Mouse (Mus musculus): ENCODE results near the gene Rnaseh2a. TPM values are rescaled to one million over a fixed set of nuclear protein-coding genes. Genes with fewer than 3 reads are reported as not detected.

Gene Rnaseh2a
- total RNA-seq, 2 experiments from 2014 or later: 41.1 to 42.1 TPM

DNA sequence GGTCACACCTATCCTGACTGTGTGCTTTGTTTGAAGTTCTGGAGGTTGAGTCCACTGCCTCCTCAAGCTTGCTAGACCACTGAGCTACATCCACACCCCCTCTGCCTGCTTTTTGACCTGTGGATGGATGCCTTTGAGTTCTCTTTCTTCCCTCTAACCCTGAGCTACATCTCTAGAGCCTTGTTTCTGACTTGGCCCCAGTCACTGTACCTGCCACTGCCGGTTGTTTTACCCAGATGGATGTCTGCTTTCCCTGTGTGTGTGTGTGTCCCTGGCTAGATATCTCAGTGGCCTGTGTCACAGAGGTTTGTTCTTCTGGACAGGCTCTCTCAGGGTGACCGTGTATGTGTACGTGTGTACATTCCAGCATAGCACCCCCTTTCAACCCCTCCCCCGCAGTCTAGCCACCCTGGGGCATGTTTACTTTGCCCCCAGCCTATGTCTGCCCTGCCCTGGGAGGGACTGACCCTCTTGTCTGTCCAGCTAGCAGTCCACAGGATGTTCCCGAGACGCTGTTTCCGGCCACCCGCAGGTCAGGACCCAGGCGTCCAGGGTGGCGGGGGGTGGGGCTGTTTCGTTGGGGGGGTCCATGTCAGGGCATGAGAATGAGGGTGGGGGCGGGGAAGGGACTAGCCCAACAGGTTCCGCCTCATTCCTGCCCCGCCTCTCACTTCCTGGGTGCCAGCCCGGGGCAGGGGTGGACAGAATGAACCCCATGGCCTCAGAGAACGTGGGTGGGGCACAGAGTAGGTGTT is 14.9 kb upstream of the Rnaseh2a start:
- intact Hi-C loops (cut with DNase I): no loop called here
- no peak for DNase-seq

DNA sequence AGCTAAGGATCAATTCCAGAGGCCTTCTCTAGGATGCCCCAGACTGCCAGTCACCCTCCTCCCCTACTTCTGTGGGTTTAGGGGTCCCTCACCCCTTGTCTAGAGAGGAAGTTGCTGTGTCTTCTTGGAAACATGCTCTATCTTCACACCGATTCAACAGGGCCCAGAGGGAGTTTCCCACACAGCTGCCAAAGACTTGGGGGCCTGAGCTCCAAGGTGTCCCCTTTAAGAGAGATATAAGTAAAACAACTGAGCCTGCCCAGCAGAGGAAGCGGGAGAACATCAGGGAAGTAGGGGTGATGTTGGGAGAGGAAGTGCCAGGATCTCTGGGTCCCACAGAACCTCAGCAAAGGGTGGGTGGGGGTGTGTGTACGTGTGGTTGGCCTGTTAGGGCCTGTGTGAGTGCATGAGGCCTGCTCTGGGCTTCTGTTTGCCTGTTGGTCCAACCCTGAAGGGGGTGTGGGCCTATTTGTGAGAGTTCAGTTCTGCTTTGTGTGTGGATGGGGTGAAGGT is 13.0 kb upstream of the Rnaseh2a start:
- intact Hi-C loops (cut with DNase I): no loop called here
- DNase-seq: no peak

DNA sequence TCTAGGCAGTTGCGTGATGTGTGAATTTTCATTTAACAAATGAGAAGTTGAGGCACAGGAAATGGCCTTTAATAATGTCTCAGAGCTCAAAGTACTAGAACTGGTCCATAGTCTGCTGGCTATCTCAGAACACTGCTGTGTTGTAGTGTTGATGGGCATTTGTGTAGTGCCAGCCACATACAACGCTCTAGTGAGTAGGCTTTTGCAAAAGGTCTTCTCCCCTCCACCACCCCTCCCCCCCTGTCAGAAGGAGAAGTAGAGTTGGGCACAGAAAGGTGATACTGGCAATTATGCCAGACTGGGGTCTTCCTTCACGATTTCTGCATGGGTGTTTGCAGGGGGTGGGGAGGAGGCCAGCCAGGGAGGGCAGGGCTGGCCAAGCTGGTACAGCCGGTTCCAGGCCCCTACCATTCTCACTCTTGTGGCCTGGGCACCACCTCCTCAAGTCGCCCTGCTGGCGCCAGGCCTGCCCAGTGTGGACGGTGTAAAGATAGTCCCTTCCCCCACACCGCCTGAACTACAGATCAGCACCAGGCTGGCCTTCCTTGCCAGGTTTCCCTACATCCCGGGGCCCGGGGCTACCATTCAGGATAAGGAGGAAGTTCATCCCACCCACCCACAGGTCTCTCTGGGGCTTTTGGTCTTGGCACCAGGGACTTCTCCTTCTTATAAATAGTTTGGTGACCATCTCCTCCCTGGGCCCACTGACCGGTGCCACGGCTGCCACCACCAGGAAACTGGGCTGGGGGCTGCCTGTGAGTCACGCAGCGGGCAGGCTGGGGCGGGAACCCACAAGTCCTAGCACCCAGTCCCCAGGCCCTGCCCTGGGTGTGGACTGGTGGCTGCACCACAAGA is 12.3 kb upstream of the Rnaseh2a start:
- no peak for DNase-seq

DNA sequence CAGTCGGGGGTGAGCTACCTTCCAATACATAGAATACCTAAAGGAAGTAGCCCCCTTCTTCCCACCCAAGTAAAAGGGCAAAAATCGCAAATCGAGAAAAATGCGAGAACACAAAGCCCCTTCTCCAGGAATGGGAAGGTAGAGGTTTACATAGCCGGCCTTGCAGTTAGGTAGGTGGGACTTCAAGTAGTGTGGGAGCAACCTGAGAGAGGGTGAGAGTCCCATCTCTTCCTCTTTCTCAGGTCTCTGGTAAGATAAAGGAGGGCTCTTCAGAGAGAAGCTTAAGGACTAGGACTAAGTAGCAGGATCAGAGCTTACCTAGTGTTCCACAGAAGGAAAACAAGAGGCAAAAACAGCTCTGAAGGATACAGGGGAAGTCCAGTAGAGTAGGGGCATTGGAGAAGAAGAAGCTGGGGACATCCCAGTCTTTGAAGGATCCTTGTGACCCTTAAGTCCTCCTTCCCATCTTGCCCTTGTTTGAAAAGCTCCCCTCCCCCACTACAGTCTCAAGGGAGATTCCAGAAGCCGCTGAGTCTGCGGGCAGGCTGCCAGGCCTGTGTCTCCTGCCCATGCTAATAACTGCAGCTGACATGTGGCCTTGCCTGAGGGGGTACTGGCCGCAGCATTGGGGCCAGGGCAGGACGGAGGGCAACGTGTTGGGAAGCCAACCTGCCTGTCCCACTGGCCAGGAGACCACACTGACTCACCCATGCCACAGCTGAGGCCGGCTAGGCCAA is 11.2 kb upstream of the Rnaseh2a start:
- DNase-seq: peak; percentile 83
- intact Hi-C loops (cut with DNase I): no loop called here

More for the DNA sequence above, 12.3 kb upstream of the Rnaseh2a start:
- intact Hi-C loops (cut with DNase I): no loop called here

DNA sequence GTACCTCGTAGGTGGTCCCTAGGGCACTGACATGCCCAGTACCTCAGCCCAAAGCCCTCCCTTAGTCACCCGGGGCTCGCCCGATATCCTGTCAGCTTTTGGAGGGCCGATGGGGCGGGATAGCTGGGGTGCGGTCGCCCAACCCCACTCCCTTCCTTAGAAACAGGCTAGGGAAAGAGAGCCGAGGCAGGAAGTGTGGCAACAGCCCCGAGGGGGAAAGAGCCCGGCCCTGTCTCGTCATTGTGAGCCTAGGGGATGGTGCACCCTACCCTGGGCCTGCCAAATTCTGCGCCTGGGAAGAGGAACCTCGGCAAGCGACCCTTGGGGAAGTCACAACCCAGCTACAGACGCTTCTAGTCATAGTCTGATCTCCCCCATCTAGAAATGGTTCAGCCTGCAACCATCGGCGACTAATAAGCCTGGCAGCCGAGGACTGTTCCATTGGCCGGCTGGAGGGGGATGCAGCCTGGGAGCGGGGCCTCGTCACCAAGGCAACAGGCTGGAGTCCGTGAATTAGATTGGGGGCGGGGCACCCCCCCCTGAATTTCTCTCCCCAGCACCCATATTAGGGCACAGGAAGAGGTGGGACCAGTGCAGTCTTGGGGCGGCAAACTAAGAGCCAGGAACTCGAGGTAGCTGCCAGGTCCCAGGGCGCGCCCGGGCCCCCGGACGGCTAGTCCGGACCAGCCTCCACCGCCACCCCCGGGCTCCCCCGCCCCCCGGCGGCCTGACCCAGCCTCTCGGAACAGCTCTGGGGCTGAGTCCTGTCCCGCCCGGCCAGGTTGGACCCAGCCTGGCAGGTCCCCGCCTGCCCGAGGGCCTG is 10.2 kb upstream of the Rnaseh2a start:
- DNase-seq: peak; percentile 88
- intact Hi-C loops (cut with DNase I): no loop called here

DNA sequence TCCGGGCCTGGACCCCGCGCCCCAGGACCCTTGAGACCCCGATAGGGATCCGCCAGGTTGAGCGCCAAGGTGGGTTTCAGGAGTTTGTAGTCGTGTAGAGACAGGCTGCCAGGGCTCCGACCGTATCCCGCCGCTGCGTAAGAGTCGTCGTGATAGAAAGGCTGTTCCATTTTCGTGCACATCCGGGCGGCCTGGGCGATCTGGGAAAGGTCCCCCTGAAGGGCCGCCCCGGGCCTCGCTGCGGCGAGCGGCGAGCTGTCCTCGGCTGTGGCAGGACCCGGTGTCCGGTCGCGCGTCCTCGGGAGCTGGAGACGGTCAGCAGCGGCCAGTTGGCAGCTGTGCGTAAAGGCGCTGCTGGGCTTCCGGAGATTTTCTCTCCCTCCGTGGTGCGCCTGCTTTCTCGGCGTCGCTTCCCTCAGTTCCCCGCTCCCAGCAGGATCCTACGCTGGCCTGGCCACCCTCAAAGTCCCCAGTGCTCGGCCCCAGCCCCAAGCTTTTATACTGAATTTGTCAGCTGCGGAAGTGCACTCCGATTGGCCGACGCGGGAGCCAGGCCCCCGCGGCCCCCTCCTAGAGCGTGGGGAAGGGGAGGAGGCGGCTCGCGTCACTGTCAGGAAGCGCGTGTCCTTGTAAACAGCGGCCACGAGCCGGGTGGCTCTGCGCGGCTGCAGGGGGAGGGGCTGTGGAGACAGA is 8.8 kb upstream of the Rnaseh2a start, which contains the start of gene Junb:
Junb (minus strand) TSS at position 471 of the 693 bp plus-strand sequence.
- intact Hi-C loops (cut with DNase I): no loop called here

DNA sequence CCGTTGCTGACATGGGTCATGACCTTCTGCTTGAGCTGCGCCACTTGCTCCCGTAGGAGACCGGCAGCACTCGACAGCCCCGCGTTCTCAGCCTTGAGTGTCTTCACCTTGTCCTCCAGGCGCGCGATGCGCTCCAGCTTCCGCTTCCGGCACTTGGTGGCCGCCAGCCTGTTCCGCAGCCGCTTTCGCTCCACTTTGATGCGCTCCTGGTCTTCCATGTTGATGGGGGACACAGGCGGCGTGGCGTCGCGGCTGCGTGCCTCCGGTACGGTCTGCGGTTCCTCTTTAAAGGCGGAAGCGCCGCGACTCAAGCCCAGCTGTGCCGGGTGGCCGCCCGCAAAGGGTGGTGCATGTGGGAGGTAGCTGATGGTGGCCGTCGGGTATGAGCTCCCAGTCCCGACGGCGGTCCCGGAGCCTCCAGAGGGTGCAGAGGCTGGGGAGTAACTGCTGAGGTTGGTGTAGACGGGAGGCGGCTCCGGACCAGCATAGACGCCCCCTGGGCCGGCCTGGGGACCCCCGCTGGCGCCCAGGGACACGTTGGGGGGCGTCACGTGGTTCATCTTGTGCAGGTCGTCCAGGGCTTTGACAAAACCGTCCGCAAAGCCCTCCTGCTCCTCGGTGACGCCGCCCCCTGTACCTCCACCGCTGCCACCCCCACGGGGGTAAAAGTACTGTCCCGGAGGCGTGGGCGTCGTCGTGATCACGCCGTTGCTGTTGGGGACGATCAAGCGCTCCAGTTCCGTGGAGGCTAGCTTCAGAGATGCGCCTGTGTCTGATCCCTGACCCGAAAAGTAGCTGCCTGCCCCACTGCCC is 8.1 kb upstream of the Rnaseh2a start:
- DNase-seq: peak; percentile 46
- intact Hi-C loops (cut with DNase I): no loop called here

More for the DNA sequence above, 8.8 kb upstream of the Rnaseh2a start, which contains the start of gene Junb:
- peak; percentile 78 for DNase-seq

DNA sequence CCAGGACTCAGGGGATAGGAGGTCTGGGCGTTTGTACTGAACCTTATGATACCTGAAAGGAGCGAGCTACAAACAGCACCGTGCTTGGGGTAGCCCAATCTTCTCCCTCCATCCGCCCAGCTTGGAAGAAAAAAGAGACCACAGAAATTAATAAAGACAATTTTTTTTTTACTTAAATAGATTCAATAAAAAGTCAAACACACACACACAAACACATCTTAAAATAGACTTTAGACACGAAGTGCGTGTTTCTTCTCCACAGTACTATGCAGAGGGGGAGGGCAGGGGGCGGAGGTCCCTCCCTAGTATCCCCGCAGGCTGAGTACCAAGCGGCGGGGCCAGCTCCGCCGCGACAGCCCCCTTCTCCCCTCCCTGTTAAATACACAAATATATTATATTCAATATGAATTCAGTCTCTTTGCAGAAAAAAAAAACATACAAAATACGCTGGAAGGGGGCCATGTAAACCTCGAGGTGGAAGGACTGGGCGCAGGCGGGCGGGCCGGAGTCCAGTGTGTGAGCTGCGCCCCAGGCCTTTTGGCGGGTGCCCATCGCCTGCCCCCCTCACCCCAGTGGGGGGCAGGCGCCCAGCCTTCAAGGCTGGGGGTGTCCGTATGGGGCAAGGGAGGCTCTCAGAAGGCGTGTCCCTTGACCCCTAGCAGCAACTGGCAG is 7.3 kb upstream of the Rnaseh2a start:
- DNase-seq: no peak
- intact Hi-C loops (cut with DNase I): no loop called here

DNA sequence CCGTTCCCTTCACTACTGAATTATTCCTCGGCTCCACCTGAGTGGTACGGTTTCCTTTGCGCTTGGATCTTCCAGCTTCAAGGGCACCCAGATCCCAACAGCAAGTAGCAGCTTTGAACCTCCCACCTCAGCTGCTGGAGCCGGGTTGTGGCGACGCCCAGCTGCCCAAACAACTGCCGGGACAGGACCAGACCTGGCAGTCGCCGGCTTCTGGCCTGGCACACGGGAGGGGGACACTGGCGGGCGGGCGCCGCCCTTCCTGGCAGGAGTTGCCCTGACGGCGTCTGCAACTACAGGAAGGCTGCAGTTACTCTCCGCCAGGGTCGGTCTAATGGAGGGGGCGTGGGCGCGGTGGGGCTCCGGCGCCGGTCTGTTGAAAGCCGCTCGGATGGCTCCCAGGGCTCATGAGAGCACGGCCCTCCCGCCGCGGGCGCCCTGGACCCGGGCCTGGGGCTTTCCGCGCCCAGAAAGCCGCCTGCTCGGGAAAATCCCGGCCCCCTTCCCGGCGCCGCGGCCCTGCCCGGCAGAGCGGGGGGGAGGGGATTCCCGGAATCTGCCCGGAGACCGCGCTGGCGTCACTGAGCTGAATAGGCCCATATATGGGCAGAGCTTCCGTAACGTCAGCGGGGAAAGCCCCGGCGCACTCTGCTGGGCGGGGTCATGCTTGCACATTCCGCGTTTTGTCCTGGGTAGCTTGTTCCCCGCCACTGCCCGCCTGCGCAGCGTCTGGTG is 6.6 kb upstream of the Rnaseh2a start:
- peak; percentile 92 for DNase-seq
- intact Hi-C loops (cut with DNase I): no loop called here

DNA sequence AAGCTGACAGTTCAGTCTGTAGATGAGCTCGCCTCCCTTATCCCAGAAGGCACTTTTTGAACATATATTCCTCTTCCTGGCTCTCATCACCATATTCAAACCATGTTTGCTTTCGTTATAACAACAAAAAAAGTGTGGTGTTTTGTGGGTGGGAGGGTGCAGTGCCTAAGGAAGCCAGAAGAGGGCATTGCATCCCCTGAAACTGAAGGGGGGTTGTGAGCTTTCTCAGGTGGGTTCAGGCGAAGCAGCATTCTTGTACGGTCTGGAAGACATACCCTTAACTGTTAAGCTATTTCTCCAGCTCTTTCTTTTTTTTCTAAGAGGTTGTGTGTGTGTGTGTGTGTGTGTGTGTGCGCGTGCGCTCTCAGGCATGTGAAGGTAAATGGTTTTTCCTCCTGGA is 5.9 kb upstream of the Rnaseh2a start:
- intact Hi-C loops (cut with DNase I): no loop called here
- DNase-seq: peak; percentile 64

DNA sequence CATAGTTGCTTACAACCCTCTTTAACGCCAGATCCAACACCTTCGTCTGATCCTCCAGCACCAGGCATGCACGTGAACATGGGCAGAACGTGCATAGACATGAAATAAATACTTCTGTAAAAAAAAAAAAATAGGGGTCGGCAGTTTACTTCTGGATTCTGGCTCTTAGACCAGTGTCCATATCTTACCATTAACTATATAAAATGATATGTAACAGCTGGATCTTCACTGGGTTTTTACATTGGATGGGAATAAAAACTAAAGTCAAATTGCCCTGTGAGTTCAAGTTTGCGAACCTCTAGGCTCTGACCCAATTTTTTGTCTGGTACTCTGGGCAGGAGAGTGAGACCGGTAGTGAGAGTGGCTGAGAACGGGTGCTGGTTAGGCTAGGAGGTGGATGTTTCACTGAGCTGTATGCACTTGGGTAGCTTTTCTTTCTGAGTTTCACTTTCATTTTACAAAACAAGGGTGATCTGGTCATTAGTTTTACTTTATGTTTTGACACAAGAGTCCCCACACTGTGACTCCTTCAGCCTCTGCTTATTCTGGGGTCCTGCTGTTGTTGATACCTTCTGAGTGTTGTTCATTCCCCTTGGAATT is 5.1 kb upstream of the Rnaseh2a start:
- intact Hi-C loops (cut with DNase I): no loop called here
- DNase-seq: no peak

DNA sequence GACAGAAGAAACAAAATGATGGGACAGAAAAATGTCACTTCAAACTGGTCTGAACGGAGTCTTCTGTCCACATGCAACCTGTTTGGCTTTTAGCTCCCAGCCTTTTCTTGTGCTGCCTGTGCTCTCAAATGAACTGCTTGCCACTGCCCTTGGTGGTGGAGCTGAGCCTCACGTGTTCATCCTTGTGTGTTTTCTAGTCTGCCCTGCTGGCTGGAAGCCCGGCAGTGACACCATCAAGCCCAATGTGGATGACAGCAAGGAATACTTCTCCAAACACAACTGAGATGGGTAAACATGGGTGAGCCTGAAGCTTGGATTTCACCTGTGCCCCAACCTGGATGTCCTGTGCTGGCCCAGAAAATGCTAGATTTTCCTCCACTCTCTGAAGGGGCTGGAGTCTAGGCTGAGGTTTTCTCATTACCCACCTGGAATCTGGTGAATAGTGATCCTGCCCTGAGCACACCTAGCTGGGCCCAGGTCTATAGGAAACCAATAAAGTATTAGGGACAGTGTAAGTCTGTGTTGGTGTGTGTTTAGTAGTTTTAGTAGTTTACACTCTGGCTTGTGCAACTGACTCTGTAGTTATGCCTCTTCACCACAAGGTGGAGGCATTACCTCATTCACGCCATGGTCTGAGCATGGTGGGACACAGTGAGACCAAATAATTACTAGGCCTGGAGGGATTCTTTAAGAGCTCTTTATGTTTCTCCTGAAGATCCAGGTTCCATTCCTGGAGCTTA is 4.4 kb upstream of the Rnaseh2a start:
- DNase-seq: peak; percentile 36
- intact Hi-C loops (cut with DNase I): no loop called here

DNA sequence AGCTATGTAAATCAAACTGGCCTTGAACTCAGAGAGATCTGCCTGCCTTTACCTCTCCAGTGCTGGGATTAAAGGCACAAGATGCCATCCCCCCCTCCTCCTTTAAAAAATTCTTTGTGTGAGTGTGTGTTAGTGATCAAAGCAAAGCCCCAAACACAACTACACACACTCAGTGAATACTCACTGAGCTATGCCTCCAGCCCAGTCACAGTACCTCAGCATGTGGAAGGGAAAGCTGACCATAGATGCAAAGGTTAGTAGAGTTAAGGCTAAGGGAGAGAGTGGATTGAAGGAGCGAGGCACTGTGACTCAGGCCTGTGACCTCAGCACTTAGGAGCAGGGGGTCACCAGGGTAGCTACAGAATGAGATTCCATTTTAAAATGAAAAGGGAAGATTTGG is 3.5 kb upstream of the Rnaseh2a start:
- no peak for DNase-seq
- intact Hi-C loops (cut with DNase I): no loop called here

DNA sequence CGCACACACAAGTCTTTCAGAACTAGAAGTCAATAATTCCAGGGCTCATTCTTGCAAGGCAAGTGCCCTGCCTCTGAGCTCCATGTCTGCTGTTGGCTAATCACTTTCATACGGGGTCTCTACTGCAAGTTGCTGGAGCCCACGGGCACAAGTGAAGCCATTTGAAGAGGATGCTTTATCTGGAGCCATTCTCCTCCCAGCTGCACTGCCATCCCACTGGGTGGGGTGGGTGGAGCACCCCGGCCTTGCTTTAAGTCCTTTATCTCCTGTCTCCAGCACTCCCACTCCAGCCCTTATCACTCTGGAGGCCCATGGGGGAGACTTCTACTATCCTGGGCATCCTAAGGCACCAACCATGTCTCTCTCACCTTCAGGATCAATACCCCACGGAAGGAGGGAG is 1.3 kb upstream of the Rnaseh2a start:
- no peak for DNase-seq
- intact Hi-C loops (cut with DNase I): no loop called here

DNA sequence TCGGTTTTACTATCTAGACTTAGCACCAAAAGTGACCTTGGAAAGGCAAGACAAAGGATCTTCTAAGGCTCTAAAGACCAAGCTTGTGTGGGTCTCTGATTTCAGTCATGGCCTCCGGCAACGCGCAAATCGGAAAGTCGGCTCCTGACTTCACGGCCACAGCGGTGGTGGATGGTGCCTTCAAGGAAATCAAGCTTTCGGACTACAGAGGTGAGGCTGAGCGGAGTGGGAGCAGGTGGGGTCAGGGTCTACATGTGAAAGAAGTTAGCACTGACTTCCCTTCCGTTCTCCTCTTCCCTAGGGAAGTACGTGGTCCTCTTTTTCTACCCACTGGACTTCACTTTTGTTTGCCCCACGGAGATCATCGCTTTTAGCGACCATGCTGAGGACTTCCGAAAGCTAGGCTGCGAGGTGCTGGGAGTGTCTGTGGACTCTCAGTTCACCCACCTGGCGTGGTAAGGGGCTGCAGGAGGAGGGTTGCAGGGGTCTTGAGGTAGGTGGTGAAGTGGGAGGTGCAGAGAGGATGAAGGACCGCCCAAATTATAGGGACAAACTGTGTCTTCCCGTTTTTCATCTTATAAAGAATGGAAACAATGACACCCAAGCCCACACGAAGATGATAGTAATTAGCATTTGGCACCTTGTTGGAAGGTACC is 696 bp upstream of the Rnaseh2a start:
- intact Hi-C loops (cut with DNase I): no loop called here

DNA sequence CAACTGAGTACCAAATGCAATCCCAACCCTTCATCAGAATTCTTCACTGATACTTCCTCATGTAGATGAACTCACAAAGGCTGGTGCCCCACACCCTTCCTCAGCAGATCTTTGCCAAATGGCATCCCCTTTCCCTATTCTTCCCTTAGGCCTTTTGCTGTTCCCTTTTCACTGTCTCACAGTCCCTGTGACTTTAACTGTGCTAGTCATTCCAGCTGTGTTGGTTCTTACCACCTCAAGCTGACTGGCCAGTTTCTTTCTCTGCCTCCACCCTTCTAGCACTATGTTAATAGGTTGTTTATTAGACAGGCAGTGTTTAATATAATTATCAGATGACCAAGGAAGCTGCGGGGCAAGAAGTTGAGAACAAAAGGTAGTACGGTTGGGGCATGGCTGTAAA is 917 bp downstream of the Rnaseh2a start:
- no peak for DNase-seq
- intact Hi-C loops (cut with DNase I): no loop called here

More for the DNA sequence above, 696 bp upstream of the Rnaseh2a start:
- DNase-seq: no peak

All from left cerebral cortex, postnatal 4 days (tissue).